Mouse (Mus musculus) forebrain, embryonic 11.5 days (tissue): ENCODE measurements around the gene Serpina3j. TPM values are rescaled to one million over a fixed set of nuclear protein-coding genes. Genes with fewer than 3 reads are reported as not detected.
"Not testable (repeated sequence)": the region's sequence is repeated elsewhere in the genome, so short reads cannot be mapped to it uniquely, and the experiment has no call there.

ENCODE experiments used
- ATAC-seq: fragments of 200-750 bp; cut with Nextera tagmentation; replicated peaks from 2 replicates; pipeline ENCODE4 v1.8.0; 2017; ENCODE audit warnings: moderate TSS enrichment; ENCODE audit not compliant: low FRiP score
- DNase-seq: peaks from one replicate; pipeline ENCODE4 v3.0.0-alpha.2; 2017; ENCODE audit warnings: low spot score
- H3K27ac ChIP-seq: fragments of 300-500 bp; sonication (generic); 2 replicates; pipeline ENCODE4 v1.5.1; 2014; ENCODE audit warnings: low read depth, low read length
- H3K27me3 ChIP-seq: fragments of 300-500 bp; sonication (generic); 2 replicates; pipeline ENCODE4 v1.6.1; 2014; ENCODE audit warnings: mild to moderate bottlenecking, low read length, mixed read lengths; ENCODE audit not compliant: control insufficient read depth, insufficient read depth
- H3K36me3 ChIP-seq: fragments of 300-500 bp; sonication (generic); 2 replicates; pipeline ENCODE4 v1.6.1; 2014; ENCODE audit warnings: mild to moderate bottlenecking, low read length, moderate library complexity, mixed read lengths; ENCODE audit not compliant: control insufficient read depth, insufficient read depth
- H3K4me1 ChIP-seq: fragments of 300-500 bp; sonication (generic); replicated peaks from 2 replicates; pipeline ENCODE4 v1.6.1; 2014; ENCODE audit warnings: low read length, mixed read lengths; ENCODE audit not compliant: control insufficient read depth, insufficient read depth
- H3K4me2 ChIP-seq: fragments of 300-500 bp; sonication (generic); 2 replicates; pipeline ENCODE4 v1.6.1; 2014; ENCODE audit warnings: low read depth, mild to moderate bottlenecking, low read length, moderate library complexity, mixed read lengths; ENCODE audit not compliant: severe bottlenecking
- H3K4me3 ChIP-seq: fragments of 300-500 bp; sonication (generic); 2 replicates; pipeline ENCODE4 v1.5.1; 2014; ENCODE audit warnings: low read depth, low read length
- H3K9ac ChIP-seq: fragments of 300-500 bp; sonication (generic); 2 replicates; pipeline ENCODE4 v1.6.1; 2014; ENCODE audit warnings: low read length
- H3K9me3 ChIP-seq: fragments of 300-500 bp; sonication (generic); 2 replicates; pipeline ENCODE4 v1.6.1; 2016; ENCODE audit warnings: low read length, mixed read lengths; ENCODE audit not compliant: control insufficient read depth
- WGBS: fragments of 180-500 bp; shearing (Covaris S2); extraction: QIAGEN DNeasy Blood & Tissue Kit; methylation state at CpG from one replicate; pipeline ENCODE4 v1.1.7; 2014; 5-methylcytosine and 5-hydroxymethylcytosine counted together
- polyA plus RNA-seq: library from polyadenylated mRNA; unstranded; fragments of >200 nt; fragmentation: Nextera tagmentation; extraction: Ambion mirVana; gene quantifications from 2 replicates; pipeline ENCODE4 v1.2.1, GENCODE M21; 2014

Serpina3j gene
- polyA plus RNA-seq, 1 experiment from 2014 or later: not detected

- Histone ChIP-seq H3K9me3 (no peaks in the 10 kb centered on the region), H3K36me3 (no peaks in the 10 kb centered on the region), H3K4me2 (no peak overlapping the region), H3K4me1 (no peaks in the 10 kb centered on the region), H3K27ac (no peak overlapping the region), H3K4me3 (no peak overlapping the region), H3K27me3 (no peaks in the 10 kb centered on the region), H3K9ac (no peak overlapping the region)
- ATAC-seq (no peak), DNase-seq (no peak)
- WGBS: 87% methylated on average over 4 of the region's 4 CpGs
Measured at GRCm38 (mm10) chr12:104305991-104306390, 8.4 kb upstream of the Serpina3j start.

DNA sequence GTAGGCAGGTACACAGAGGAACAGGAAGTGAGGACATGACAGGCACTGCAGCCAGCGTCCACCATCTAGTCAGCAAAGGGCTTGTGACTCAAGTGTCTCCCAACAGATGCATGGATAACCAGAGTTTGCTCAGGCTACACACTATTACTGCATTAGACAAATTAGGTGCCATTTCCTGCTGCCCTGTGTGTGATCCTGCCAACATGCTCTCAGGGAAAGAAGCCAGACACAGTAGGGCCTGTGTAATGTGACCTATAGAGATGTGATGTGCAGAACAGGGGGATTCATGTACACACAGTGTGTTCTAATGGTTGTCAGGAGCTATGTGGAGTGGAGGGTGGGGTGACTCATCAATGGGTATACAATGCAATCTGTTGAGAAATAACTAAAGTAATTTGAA is 8.1 kb downstream of the Serpina3j start:
- H3K9ac ChIP-seq: no peak overlapping the region
- no peaks in the 10 kb centered on the region for H3K36me3 ChIP-seq
- H3K27ac ChIP-seq: no peak overlapping the region
- no peaks in the 10 kb centered on the region for H3K27me3 ChIP-seq
- H3K4me2 ChIP-seq: no peak overlapping the region
- H3K4me3 ChIP-seq: no peak overlapping the region
- WGBS: 81% methylated on average over 1 of the region's 1 CpGs
- no peaks in the 10 kb centered on the region for H3K4me1 ChIP-seq
- H3K9me3 ChIP-seq: no peaks in the 10 kb centered on the region
- no peak for DNase-seq
- ATAC-seq: no peak

DNA sequence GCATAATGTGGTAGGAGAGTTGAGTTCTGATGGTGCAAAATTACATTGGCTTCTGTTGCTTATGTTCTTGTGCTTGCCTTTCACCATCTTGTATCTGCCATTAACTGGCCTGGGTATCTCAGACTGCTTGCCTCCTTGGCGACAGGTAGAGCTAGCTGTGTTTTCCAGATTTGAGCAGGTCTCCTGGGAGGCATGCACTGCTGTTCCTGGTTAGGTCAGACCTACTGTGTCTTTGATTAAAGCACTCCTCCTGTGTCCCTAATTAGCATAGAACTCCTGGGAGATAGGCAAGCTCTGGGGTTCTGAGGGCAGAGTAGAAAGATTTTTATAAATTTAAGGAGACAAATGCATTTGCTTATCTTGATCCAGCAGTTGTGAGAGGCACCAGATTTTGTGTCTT is 17.3 kb downstream of the Serpina3j start:
- WGBS: 31% methylated on average over 1 of the region's 1 CpGs

GRCm38 (mm10) chr12:104336873-104337272 is 22.5 kb downstream of the Serpina3j start:
- H3K36me3 ChIP-seq, H3K4me1 ChIP-seq, H3K4me2 ChIP-seq, H3K27me3 ChIP-seq, H3K27ac ChIP-seq, H3K9me3 ChIP-seq, ATAC-seq, H3K9ac ChIP-seq, H3K4me3 ChIP-seq, DNase-seq: not testable (repeated sequence)

More for the DNA sequence above, 17.3 kb downstream of the Serpina3j start:
- Histone ChIP-seq H3K27me3 (no peaks in the 10 kb centered on the region), H3K9me3 (no peaks in the 10 kb centered on the region), H3K27ac (no peak overlapping the region), H3K4me1 (no peaks in the 10 kb centered on the region), H3K9ac (no peak overlapping the region), H3K4me3 (no peak overlapping the region), H3K4me2 (no peak overlapping the region), H3K36me3 (no peaks in the 10 kb centered on the region)
- ATAC-seq (no peak), DNase-seq (no peak)

- H3K27me3 ChIP-seq, H3K27ac ChIP-seq, H3K9ac ChIP-seq, H3K36me3 ChIP-seq, H3K9me3 ChIP-seq, H3K4me2 ChIP-seq, ATAC-seq, H3K4me3 ChIP-seq, DNase-seq, H3K4me1 ChIP-seq: not testable (repeated sequence)
- 88% methylated on average over 3 of the region's 3 CpGs for WGBS
Measured at GRCm38 (mm10) chr12:104338226-104338625, 23.9 kb downstream of the Serpina3j start, which contains the start of the genes Serpina3k and Serpina3m. Gene Serpina3k (plus strand): TSS chr12:104338486. Gene Serpina3m (plus strand): TSS chr12:104338486.

DNA sequence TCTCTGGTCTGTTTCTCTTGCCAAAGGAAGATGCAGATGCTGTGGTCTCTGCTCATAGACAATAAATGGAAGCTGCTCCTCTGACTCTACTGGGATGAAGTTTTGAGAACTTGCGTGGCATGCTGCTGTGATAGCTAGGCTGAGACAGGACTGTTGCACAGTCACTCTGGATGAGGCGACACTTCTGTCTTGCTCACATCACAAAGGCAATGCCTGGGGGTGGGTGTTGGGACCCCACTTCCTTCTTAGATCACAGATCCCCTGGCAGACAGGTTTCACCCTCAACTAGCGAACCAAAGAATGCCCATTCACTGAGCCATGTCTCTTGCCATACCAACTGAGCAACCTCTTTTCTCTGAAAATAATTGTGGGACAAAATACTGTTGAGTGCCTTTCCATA is 24.4 kb downstream of the Serpina3j start:
- no peak overlapping the region for H3K9ac ChIP-seq

DNA sequence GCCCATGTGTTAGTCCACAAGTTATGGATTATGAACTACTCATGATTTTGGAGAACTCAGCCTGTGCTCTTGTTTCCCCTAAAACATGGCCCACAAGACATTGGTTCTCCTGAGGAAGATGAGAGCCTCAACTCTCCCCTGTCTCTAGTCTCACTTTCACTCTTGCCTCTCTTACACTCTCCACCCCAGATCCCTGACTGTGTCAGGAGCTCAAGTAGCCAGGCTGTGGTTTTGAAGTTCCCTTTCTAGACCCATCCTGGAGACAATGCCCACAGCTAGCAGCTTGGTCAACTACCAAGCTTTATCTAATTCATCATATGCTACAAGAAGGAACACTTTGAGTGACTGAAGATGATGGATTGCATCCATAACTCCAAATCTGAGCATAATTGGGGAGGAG is 28.1 kb downstream of the Serpina3j start:
- H3K36me3 ChIP-seq, H3K27ac ChIP-seq, H3K4me1 ChIP-seq, H3K9ac ChIP-seq, H3K9me3 ChIP-seq, H3K4me3 ChIP-seq, DNase-seq, H3K4me2 ChIP-seq, H3K27me3 ChIP-seq, ATAC-seq: not testable (repeated sequence)

More for the DNA sequence above, 24.4 kb downstream of the Serpina3j start:
- Histone ChIP-seq H3K4me1 (no peaks in the 10 kb centered on the region), H3K9me3 (no peaks in the 10 kb centered on the region), H3K36me3 (no peaks in the 10 kb centered on the region), H3K27me3 (no peaks in the 10 kb centered on the region), H3K4me2 (no peak overlapping the region), H3K27ac (no peak overlapping the region), H3K4me3 (no peak overlapping the region)
- 88% methylated on average over 3 of the region's 3 CpGs for WGBS
- no peak for DNase-seq
- no peak for ATAC-seq

DNA sequence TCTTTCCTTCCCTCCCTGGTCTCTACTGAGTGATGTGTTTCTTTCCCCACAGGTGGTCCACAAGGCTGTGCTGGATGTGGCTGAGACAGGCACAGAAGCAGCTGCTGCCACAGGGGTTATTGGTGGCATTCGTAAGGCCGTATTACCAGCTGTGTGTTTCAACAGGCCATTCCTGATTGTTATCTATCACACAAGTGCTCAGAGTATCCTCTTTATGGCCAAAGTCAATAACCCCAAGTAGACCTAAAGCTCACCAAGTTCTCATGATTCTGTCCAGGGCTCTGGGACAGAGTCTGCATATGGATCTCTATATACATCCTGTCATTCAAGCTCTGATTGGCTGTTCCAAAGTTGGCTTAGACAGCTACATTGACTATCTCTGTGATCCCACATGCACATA is 30.8 kb downstream of the Serpina3j start:
- no peak overlapping the region for H3K27ac ChIP-seq
- no peak for DNase-seq
- H3K4me2 ChIP-seq: no peak overlapping the region
- 91% methylated on average over 2 of the region's 2 CpGs for WGBS
- no peaks in the 10 kb centered on the region for H3K27me3 ChIP-seq
- H3K9ac ChIP-seq: no peak overlapping the region
- no peaks in the 10 kb centered on the region for H3K4me1 ChIP-seq
- no peaks in the 10 kb centered on the region for H3K36me3 ChIP-seq
- no peak overlapping the region for H3K4me3 ChIP-seq
- ATAC-seq: no peak
- no peaks in the 10 kb centered on the region for H3K9me3 ChIP-seq

- no peak for DNase-seq
- H3K4me2 ChIP-seq: no peak overlapping the region
- H3K27me3 ChIP-seq: no peaks in the 10 kb centered on the region
- H3K9ac ChIP-seq: no peak overlapping the region
- H3K4me1 ChIP-seq: no peaks in the 10 kb centered on the region
- no peak overlapping the region for H3K4me3 ChIP-seq
- H3K36me3 ChIP-seq: no peaks in the 10 kb centered on the region
- H3K9me3 ChIP-seq: no peaks in the 10 kb centered on the region
- no peak overlapping the region for H3K27ac ChIP-seq
- ATAC-seq: no peak
Measured at GRCm38 (mm10) chr12:104345707-104346106, 31.4 kb downstream of the Serpina3j start.
